Mouse (Mus musculus) adrenal gland, postnatal 36 days (tissue): Measurements from ENCODE around the gene Taf1b. TPM values are rescaled to one million over a fixed set of nuclear protein-coding genes. Genes with fewer than 3 reads are reported as not detected.
A peak's percentile ranks its signal among the peaks of the same experiment; 100 is the strongest.
"Not testable (repeated sequence)": the region's sequence is repeated elsewhere in the genome, so short reads cannot be mapped to it uniquely, and the experiment has no call there.

Experiments used
- DNase-seq, 2 experiments: peaks; one replicate each; pipeline ENCODE4 v3.0.0; 2021; ENCODE audit warnings: mixed read lengths in 1 of 2
- long read RNA-seq, 2 experiments: library from polyadenylated mRNA; stranded (forward); transcript quantifications; one replicate each; pipeline ENCODE4 v2.0.0; 2021; ENCODE audit warnings: borderline sequencing depth in 2 of 2
- total RNA-seq, 2 experiments: library from RNA; stranded (reverse); gene quantifications; 2 replicates each; pipeline ENCODE4 v1.2.3; 2021

Gene Taf1b
- total RNA-seq = 10 to 100 TPM; 12.1 to 17.7 TPM
- long read RNA-seq, experiment 1, transcript Taf1b-201 (15 exons, 2,209 nt) = major isoform, 9 of 19 reads
- long read RNA-seq, experiment 1, partial matches to known transcripts = 1 of 19 reads
- long read RNA-seq, experiment 1, other reads (novel, unspliced or antisense) = 5 of 19 reads
- long read RNA-seq, experiment 2, partial matches to known transcripts = 1 of 6 reads
- long read RNA-seq, experiment 2, other reads (novel, unspliced or antisense) = 1 of 6 reads

GRCm38 (mm10) chr12:24498150-24498840, at the start of gene Taf1b:
Gene Taf1b, plus strand, starts transcription at chr12:24498359.
- DNase-seq = peak; percentile 82 to 89

- DNase-seq = peak; percentile 25 to 37
Observed at GRCm38 (mm10) chr12:24460406-24460805, 37.8 kb upstream of the Taf1b start.

- not testable (repeated sequence) for DNase-seq
Observed at GRCm38 (mm10) chr12:24462121-24462520, 36.0 kb upstream of the Taf1b start.

- DNase-seq = not testable (repeated sequence)
Observed at GRCm38 (mm10) chr12:24463490-24463889, 34.7 kb upstream of the Taf1b start.

- no peak for DNase-seq
Observed at GRCm38 (mm10) chr12:24468966-24469365, 29.2 kb upstream of the Taf1b start.

- DNase-seq = peak; percentile 61 to 72
Observed at GRCm38 (mm10) chr12:24470943-24471342, 27.2 kb upstream of the Taf1b start.

GRCm38 (mm10) chr12:24473221-24473620, 24.9 kb upstream of the Taf1b start:
- no peak for DNase-seq

GRCm38 (mm10) chr12:24484930-24485329, 13.2 kb upstream of the Taf1b start:
- no peak for DNase-seq

GRCm38 (mm10) chr12:24486882-24487281, 11.3 kb upstream of the Taf1b start:
- no peak for DNase-seq

- not testable (repeated sequence) for DNase-seq
Observed at GRCm38 (mm10) chr12:24492507-24492906, 5.7 kb upstream of the Taf1b start.

- no peak for DNase-seq
Observed at GRCm38 (mm10) chr12:24493011-24493410, 5.1 kb upstream of the Taf1b start.

- peak in 1 of 2 experiments; percentile 26 for DNase-seq
Observed at GRCm38 (mm10) chr12:24493412-24493811, 4.7 kb upstream of the Taf1b start.

GRCm38 (mm10) chr12:24494791-24495190, 3.4 kb upstream of the Taf1b start:
- DNase-seq = not testable (repeated sequence)

GRCm38 (mm10) chr12:24498841-24499485, 804 bp downstream of the Taf1b start:
- DNase-seq = not testable (repeated sequence)

GRCm38 (mm10) chr12:24517118-24517517, 19.0 kb downstream of the Taf1b start:
- no peak for DNase-seq

- DNase-seq = no peak
Observed at GRCm38 (mm10) chr12:24521076-24521475, 22.9 kb downstream of the Taf1b start.

- peak; percentile 85 to 86 for DNase-seq
Observed at GRCm38 (mm10) chr12:24525065-24525464, 26.9 kb downstream of the Taf1b start.

GRCm38 (mm10) chr12:24536390-24536789, 38.2 kb downstream of the Taf1b start:
- DNase-seq = no peak

GRCm38 (mm10) chr12:24537201-24537600, 39.0 kb downstream of the Taf1b start:
- no peak for DNase-seq

GRCm38 (mm10) chr12:24537965-24538364, 39.8 kb downstream of the Taf1b start:
- DNase-seq = peak; percentile 66 to 76

GRCm38 (mm10) chr12:24541426-24542154, 43.4 kb downstream of the Taf1b start:
- DNase-seq = no peak

GRCm38 (mm10) chr12:24547686-24548085, 49.5 kb downstream of the Taf1b start:
- no peak for DNase-seq
